Mouse (Mus musculus): ENCODE results near the gene Ndc1.

DNA sequence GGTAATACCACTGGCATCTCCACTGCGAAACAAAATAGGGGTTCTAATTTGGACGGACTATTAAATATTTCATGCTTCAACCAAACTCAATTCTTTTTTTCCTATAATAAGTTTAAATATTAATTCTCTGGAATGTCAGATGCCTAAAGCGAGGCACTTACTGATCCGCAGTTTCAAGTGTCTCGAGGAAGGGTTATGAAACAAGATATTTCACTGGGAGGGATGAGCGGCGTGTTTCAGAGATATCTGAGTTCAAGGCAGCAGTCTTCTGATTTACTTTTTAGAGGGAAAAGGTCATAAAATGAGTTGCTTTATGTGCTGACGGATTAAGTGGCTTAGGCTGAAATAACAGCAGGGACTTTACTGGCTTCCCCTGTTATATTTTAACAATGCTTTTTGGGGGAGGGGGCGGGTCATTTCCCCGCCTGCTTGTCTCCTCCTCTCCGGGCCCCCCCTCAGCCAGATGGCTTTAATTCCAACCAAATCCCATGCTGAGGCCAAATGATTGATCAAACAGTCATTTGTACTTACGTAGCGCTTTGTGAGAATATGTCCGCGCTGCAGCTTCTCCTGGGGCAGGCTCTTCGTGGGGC, 75.4 kb downstream of the Ndc1 start:
- no peak for TF ChIP-seq CTCF (IDR thresholded peaks at IDR 0.05; ENCODE audit: insufficient read depth, low read depth, low read length)
- TF ChIP-seq POLR2A (IDR thresholded peaks at IDR 0.05; ENCODE audit: insufficient read depth, low read depth, low read length), result no peak
